Mouse (Mus musculus) gonadal fat pad, adult 2 months (tissue): ENCODE measurements around the gene Gng4. TPM values are rescaled to one million over a fixed set of nuclear protein-coding genes. Genes with fewer than 3 reads are reported as not detected.
"Not testable (repeated sequence)": the region's sequence is repeated elsewhere in the genome, so short reads cannot be mapped to it uniquely, and the experiment has no call there.

Source experiments
- DNase-seq: peaks from one replicate; pipeline ENCODE4 v3.0.0-alpha.2; 2012; ENCODE audit warnings: low read depth
- polyA plus RNA-seq: library from polyadenylated mRNA; depleted of rRNA; stranded (reverse); fragments of >200 nt; gene quantifications from 2 replicates; pipeline ENCODE4 v1.2.3, GENCODE M21; 2012; rRNA removed

Gene Gng4
- 2.0 and 2.4 TPM in 2 replicates for polyA plus RNA-seq

GRCm38 (mm10) chr13:13783894-13784419 is at the start of gene Gng4:
TSS of gene Gng4 (plus strand) at chr13:13784059.
- DNase-seq = no peak

GRCm38 (mm10) chr13:13739232-13739631 is 44.6 kb upstream of the Gng4 start:
- DNase-seq = no peak

GRCm38 (mm10) chr13:13745911-13746310 is 37.9 kb upstream of the Gng4 start:
- DNase-seq = peak; percentile 10

- no peak for DNase-seq
Measured at GRCm38 (mm10) chr13:13775778-13776494, 7.9 kb upstream of the Gng4 start.

GRCm38 (mm10) chr13:13777052-13777451 is 6.8 kb upstream of the Gng4 start:
- no peak for DNase-seq

GRCm38 (mm10) chr13:13777696-13778095 is 6.2 kb upstream of the Gng4 start:
- no peak for DNase-seq

- DNase-seq = no peak
Measured at GRCm38 (mm10) chr13:13778837-13779458, 4.9 kb upstream of the Gng4 start.

- DNase-seq = no peak
Measured at GRCm38 (mm10) chr13:13780271-13780670, 3.6 kb upstream of the Gng4 start.

GRCm38 (mm10) chr13:13781026-13781425 is 2.8 kb upstream of the Gng4 start:
- no peak for DNase-seq

- no peak for DNase-seq
Measured at GRCm38 (mm10) chr13:13783296-13783695, 563 bp upstream of the Gng4 start.

GRCm38 (mm10) chr13:13784420-13784936 is 619 bp downstream of the Gng4 start:
- DNase-seq = no peak

- DNase-seq = no peak
Measured at GRCm38 (mm10) chr13:13784981-13785783, 1.3 kb downstream of the Gng4 start.

- no peak for DNase-seq
Measured at GRCm38 (mm10) chr13:13786971-13787370, 3.1 kb downstream of the Gng4 start.

GRCm38 (mm10) chr13:13788070-13788469 is 4.2 kb downstream of the Gng4 start:
- no peak for DNase-seq

- no peak for DNase-seq
Measured at GRCm38 (mm10) chr13:13791981-13792380, 8.1 kb downstream of the Gng4 start.

GRCm38 (mm10) chr13:13795166-13795832 is 11.4 kb downstream of the Gng4 start:
- DNase-seq = no peak

- DNase-seq = no peak
Measured at GRCm38 (mm10) chr13:13796082-13796481, 12.2 kb downstream of the Gng4 start.

GRCm38 (mm10) chr13:13797816-13798215 is 14.0 kb downstream of the Gng4 start:
- DNase-seq = not testable (repeated sequence)

- no peak for DNase-seq
Measured at GRCm38 (mm10) chr13:13798775-13799174, 14.9 kb downstream of the Gng4 start.

- no peak for DNase-seq
Measured at GRCm38 (mm10) chr13:13808337-13809132, 24.7 kb downstream of the Gng4 start.

GRCm38 (mm10) chr13:13810885-13811284 is 27.0 kb downstream of the Gng4 start:
- DNase-seq = no peak
